Mouse (Mus musculus): ENCODE data around the gene Cfap65.

Gene Cfap65

DNA sequence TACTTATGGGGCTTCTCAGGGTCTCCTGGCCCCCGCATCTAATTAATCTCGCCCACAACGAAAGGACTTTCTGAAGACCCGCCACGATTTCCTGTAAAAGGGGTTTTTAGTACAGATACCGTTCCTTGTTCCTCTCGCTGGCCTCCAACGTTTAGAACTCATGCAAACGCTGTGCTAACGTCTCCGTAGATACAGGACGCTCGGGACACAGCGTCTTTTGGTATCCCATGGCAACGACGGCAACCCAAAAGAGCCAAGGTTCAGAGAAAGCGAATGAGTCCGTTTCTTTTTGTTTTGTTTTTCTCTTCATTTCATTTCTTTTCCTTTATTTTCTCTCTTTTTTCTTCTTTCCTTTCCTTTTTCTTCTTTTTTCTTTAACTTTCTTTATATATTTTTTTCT is at the start of gene Cfap65:
Cfap65 (minus strand) TSS at position 198 of the 400 bp plus-strand sequence.
- peak; percentile 48 for DNase-seq (ENCODE audit: extremely low spot score, low spot score)

- no peak for DNase-seq (ENCODE audit: extremely low spot score, low spot score)
These were observed 41.6 kb upstream of the Cfap65 start for GRCm38 (mm10) chr1:74977001-74977400.

- DNase-seq (ENCODE audit: extremely low spot score, low spot score): no peak
These were observed 40.5 kb upstream of the Cfap65 start for GRCm38 (mm10) chr1:74975936-74976335.

DNA sequence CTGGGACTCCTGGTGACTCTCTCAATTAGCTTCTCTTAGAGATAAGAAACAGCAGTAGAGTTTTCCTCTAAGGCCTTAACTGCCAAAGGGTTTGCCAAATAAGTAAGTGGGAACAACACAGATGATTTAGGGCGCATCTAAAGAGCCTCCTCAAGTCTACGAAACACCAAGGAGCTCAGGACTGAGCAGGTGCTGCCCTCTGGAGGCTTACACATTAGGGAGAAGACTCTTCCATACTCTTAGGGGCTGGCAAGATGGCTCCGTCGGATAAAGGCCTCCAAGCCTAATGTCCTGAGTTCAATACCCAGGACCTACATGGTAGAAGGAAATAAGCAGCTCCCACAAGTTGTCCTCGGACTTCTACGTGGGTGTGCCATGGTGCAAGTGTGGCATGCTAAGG is 38.2 kb upstream of the Cfap65 start:
- no peak for DNase-seq (ENCODE audit: extremely low spot score, low spot score)

DNA sequence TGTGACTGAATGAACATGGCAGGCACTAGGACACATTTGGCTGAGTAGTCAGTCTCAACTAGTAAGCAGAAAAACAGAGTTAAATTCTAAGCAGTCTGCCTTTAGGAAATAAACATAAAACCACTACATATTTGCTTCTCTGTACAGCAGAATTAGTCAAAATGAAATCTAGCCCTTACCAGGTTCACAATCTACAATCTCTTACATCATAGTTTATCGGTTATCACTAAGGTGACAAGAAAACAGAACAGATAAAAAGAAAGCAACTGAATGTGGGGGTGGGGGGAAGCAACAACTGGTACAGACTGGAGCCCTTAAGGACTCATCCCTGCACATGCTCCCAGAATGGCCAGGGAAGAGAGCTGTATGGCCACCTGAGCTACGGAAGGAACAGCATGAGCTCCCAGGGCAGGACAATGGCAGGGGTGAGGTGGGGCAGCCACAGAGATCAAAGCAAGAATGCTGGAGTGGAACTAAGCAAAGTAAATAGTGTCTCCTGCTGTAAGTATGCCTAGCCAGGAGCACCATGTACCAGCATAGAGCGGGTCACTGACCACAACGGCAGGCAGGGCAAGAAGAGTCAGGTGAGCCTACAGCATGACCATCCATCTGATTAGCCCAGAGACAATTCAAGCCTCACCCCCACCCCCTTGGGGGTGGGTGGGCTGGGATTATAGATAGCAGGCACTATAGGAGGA is 36.1 kb upstream of the Cfap65 start:
- no peak for DNase-seq (ENCODE audit: extremely low spot score, low spot score)

- no peak for DNase-seq (ENCODE audit: extremely low spot score, low spot score)
These were observed 32.7 kb upstream of the Cfap65 start for GRCm38 (mm10) chr1:74967962-74968580.

DNA sequence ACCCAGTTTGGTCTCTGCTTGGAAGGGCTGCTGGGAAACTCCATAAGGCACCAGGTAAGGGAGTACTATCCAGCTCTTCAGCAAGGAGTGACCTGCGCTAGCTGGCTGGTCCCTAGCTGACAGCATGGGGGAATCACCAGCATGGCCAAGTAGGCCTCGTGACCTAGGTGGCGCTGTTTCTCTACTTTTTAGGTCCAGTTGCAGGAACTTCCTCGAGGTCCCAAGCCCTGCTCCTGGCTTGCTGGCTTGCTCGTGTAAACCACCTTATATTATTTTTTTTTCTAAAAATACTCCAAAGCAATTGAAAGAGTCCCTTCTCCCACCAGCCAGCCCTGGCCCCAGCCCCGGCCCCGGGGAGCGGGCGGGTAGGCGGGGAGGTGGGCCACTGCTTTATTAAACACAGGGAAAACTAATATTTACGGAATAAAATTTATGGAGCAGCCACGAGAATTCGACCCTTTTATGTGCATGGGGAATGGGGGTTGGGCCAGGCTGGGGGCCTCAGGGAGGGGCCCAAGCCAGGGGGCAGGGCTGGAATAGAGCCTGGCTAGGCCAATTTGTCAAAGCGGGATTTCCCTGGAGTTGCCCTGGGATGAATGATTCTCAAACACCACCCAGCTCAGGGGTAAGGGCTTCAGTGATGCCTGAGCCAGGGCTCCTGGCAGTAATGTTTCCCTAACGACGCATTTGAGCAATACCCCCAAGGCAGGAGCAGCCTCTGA is 29.3 kb upstream of the Cfap65 start:
- peak; percentile 81 for DNase-seq (ENCODE audit: extremely low spot score, low spot score)

GRCm38 (mm10) chr1:74962853-74963227 is 27.4 kb upstream of the Cfap65 start:
- no peak for DNase-seq (ENCODE audit: extremely low spot score, low spot score)

GRCm38 (mm10) chr1:74962126-74962852 is 26.9 kb upstream of the Cfap65 start:
- no peak for DNase-seq (ENCODE audit: extremely low spot score, low spot score)

DNA sequence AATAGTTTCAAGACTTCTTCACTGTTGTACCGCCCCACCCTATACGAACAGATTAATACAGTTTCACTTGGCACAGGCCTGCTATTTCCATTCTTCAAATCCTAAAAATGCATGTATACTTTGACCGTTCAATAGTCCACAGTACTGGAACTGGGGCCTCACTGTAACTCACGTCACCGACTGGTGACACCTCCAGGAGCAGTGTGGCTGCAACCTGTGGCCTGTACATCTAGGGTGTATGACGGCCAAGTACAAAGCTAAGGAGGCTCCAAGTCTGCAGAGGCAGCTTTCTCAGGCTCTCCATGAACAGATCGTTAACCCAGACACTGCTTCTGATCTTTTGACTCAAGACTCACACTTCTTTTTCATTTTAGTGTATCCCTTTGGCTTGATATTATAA is 26.3 kb upstream of the Cfap65 start:
- DNase-seq (ENCODE audit: extremely low spot score, low spot score): no peak

- no peak for DNase-seq (ENCODE audit: extremely low spot score, low spot score)
These were observed 24.7 kb upstream of the Cfap65 start for GRCm38 (mm10) chr1:74960059-74960458.

DNA sequence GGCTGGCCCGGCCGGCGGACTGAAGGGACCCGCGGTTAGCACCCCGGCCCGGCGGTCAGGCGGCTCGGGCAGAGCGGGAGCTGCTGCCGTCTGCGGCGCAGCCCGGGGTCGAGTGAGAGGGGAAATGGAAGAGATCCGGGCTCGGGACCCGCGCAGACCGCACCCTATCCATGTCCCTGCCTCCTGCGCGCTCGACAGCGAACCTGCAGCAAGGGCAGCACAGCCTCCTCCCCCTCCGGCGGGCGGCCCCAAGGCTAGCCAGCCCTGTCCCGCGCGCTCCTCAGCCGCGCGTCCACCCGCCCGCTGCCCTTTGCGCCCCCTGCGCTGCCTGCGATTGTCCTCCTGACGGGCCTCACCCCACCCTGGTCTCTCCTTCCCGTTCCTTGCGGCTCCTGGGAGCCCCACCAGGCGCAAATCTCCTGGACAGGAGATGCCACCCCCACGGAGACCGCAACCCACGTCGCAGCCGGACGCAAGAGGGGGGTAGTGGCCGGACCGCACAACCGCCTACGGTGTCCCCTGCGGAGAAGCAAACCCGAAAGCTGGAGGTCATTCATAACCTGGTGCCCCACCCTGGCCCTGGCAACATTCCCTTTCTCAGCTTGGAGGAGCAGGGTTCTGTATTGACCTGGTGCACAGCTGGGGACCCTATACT is 16.3 kb upstream of the Cfap65 start, which contains the start of gene Ihh:
Ihh (minus strand) TSS at position 117 of the 655 bp plus-strand sequence.
- peak; percentile 48 for DNase-seq (ENCODE audit: extremely low spot score, low spot score)

DNA sequence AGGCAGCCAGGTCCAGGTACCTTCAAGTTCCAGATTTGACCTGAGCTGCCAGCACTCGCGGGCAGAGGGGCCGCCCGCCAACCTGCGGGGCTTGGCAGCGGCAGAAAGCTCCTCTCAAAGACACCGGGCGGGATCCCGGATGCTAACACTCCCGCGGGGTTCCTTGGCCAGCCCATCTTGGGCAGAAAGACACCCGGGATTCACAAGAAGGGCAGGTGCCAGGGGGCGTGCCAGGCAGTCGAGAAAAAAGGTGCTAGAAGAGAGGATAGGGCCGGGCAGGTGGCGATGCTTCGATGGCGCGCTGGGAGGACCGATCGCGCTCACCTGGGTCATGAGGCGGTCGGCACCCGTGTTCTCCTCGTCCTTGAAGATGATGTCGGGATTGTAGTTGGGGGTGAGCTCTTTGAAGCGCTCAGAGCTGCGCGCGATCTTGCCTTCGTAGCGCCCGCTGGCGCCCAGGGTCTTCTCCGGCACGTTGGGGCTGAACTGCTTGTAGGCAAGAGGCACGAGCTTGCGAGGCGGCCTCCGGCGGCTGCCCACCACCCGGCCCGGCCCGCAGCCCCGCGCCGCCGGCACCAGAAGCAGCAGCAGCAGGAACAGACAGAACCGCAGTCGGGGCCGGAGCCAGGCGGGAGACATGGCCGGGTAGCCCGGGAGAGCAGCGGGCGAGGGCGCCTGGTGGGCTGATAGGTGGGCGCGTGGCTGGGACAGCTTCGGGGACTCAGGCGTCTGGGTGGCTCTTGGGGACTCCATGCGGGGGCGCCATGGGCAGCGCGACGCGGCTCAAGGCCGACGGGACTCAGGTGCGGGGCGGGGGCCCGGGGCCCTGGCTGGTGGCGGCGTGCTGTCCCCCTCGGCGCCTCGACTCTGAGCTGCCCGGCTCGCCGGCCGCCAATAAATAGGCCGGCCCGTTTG is 15.4 kb upstream of the Cfap65 start:
- peak; percentile 62 for DNase-seq (ENCODE audit: extremely low spot score, low spot score)

- no peak for DNase-seq (ENCODE audit: extremely low spot score, low spot score)
These were observed 14.7 kb upstream of the Cfap65 start for GRCm38 (mm10) chr1:74950066-74950465.

DNA sequence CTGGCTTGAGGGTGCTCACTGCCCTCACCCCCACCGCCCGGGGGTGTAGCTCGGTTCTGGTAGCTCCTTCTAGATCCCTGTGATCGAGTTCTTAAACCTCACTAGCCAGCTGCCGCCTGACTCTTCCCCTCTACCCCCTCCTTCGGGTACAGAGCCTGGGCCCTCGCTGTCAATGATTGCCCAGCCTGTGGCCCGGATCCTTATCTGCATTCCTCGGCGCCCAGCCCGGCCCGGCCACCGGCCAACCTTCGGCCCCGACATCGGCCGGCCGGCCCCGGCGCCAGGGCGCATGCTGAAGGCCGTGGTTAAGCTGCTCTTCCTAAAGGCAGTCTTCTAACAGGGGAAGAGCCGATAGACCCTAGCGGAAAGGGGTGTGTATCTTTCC is 14.3 kb upstream of the Cfap65 start:
- DNase-seq (ENCODE audit: extremely low spot score, low spot score): peak; percentile 39

- peak; percentile 73 for DNase-seq (ENCODE audit: extremely low spot score, low spot score)
These were observed 13.6 kb upstream of the Cfap65 start for GRCm38 (mm10) chr1:74948784-74949665.

DNA sequence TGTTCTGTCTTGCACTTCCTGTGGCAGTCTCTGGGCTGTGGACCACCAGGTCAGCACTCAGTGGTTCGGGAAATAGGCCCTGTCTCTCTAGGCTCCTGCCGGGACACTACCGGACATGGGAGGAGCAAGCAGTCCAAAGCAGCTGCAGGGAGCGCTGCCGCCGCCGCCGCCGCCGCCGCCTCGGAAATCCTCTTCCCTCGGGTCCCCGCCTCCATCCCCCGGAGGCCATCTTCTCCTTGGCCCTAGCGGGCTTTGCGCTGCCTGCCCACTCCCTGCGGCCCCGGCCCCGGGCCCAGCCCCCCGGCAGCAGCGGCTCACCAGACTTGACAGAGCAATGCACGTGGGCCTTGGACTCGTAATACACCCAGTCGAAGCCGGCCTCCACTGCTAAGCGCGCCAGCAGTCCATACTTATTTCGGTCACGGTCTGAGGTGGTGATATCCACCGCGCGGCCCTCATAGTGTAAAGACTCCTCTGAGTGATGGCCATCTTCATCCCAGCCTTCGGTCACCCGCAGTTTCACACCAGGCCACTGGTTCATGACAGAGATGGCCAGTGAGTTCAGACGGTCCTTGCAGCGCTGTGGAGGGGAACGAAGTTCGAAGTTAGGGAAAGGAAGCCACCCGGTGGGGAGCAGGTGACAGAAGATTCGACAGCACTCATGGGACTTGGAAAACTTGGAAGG is 12.7 kb upstream of the Cfap65 start:
- DNase-seq (ENCODE audit: extremely low spot score, low spot score): peak; percentile 56

DNA sequence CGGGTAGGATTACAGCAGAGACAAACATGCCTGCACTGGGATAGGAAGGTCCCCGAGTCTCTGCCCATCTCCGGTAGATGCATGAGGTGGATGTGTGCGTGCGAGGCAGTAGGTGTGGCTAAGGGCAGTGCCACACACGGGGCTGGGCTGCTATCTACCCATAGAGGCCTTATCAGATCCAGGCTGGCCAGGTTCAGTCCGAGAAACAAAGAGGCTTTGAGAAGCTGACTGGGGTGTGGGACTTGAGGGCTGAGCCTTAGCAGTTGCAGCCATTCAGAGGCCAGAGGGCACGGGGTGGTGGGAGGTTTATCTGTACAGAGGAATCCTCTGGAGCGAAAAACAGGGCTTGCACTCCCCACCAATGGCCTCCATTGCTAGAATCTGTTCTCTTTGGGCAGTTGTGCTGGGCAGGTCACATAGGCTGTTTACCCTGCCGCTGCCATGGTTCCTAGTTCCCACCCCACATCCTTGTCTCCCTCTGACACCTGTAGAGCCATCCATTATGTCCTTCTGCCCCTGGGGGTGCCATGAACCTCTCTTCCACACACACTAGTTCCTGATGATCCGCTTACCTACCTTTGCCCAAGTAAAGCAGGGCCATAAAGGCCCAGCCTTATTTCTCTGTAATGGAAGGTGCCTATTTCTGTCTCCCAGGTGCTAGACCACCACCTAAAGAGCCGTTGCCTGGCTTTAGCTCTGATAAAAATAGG is 6.4 kb upstream of the Cfap65 start:
- no peak for DNase-seq (ENCODE audit: extremely low spot score, low spot score)
